Mouse (Mus musculus) MEL (cell line): ENCODE data around the gene Insig1. TPM values are rescaled to one million over a fixed set of nuclear protein-coding genes. Genes with fewer than 3 reads are reported as not detected.

Experiments used
- DNase-seq: peaks from one replicate; pipeline ENCODE4 v3.0.0; 2011; ENCODE audit warnings: low read depth, low spot score
- H3K27ac ChIP-seq: 2 replicates; pipeline ENCODE4 v1.5.1; 2012; ENCODE audit warnings: low read depth, mild to moderate bottlenecking, control low read depth, low read length, moderate library complexity; ENCODE audit not compliant: control insufficient read depth
- H3K27me3 ChIP-seq, 2 experiments: fragments of 150-350 bp in 1 of 2; sonication (generic) in 1 of 2; 2 replicates each; pipeline ENCODE4 v1.6.1; 2012; ENCODE audit warnings: low read length in 2 of 2, mild to moderate bottlenecking in 2 of 2, improper control_type of control experiment in 1 of 2, moderate library complexity in 1 of 2; ENCODE audit not compliant: insufficient read depth in 2 of 2, control insufficient read depth in 1 of 2
- H3K36me3 ChIP-seq, 2 experiments: 2 replicates each; pipeline ENCODE4 v1.6.1; 2012 to 2014; ENCODE audit warnings: low read length in 2 of 2, improper control_type of control experiment in 1 of 2, inconsistent platforms in 1 of 2, mild to moderate bottlenecking in 1 of 2; ENCODE audit not compliant: insufficient read depth in 2 of 2, control insufficient read depth in 1 of 2
- H3K4me1 ChIP-seq, 2 experiments: fragments of 150-350 bp in 1 of 2; sonication (generic) in 1 of 2; 2 replicates each; pipeline ENCODE4 v1.6.1; 2012; ENCODE audit warnings: low read length in 2 of 2, improper control_type of control experiment in 1 of 2, mild to moderate bottlenecking in 1 of 2; ENCODE audit not compliant: insufficient read depth in 2 of 2, control insufficient read depth in 1 of 2
- H3K4me3 ChIP-seq, 2 experiments: fragments of 150-350 bp in 1 of 2; sonication (generic) in 1 of 2; 2 replicates each; pipeline ENCODE4 v1.5.1; 2012; ENCODE audit warnings: low read depth in 2 of 2, low read length in 2 of 2, mild to moderate bottlenecking in 2 of 2, moderate library complexity in 2 of 2, control low read depth in 1 of 2, improper control_type of control experiment in 1 of 2; ENCODE audit not compliant: control insufficient read depth in 1 of 2, insufficient read depth in 1 of 2
- H3K79me2 ChIP-seq: 2 replicates; pipeline ENCODE4 v1.6.1; 2012; ENCODE audit warnings: mild to moderate bottlenecking, low read length, moderate library complexity; ENCODE audit not compliant: control insufficient read depth, poor library complexity, insufficient read depth
- H3K9ac ChIP-seq: 2 replicates; pipeline ENCODE4 v1.6.1; 2012; ENCODE audit warnings: low read depth, mild to moderate bottlenecking, control low read depth, low read length, moderate library complexity; ENCODE audit not compliant: control insufficient read depth, poor library complexity, severe bottlenecking
- H3K9me3 ChIP-seq: fragments of 150-350 bp; sonication (generic); replicated peaks from 2 replicates; pipeline ENCODE4 v1.6.1; 2012; ENCODE audit warnings: mild to moderate bottlenecking, low read length, improper control_type of control experiment, moderate library complexity; ENCODE audit not compliant: insufficient read depth
- E2F4 ChIP-seq: IDR thresholded peaks from 2 replicates; pipeline ENCODE4 v1.6.1; 2011; ENCODE audit warnings: low read depth, low read length, improper control_type of control experiment, borderline replicate concordance
- ELF1 ChIP-seq: IDR thresholded peaks from 2 replicates; pipeline ENCODE4 v1.6.1; 2014; ENCODE audit warnings: low read depth, mild to moderate bottlenecking, inconsistent platforms, low read length, improper control_type of control experiment, moderate library complexity
- ETS1 ChIP-seq: IDR thresholded peaks from 2 replicates; pipeline ENCODE4 v1.6.1; 2012; ENCODE audit warnings: low read depth, mild to moderate bottlenecking, inconsistent platforms, low read length, improper control_type of control experiment, moderate library complexity
- GATA1 ChIP-seq: IDR thresholded peaks from 2 replicates; pipeline ENCODE4 v1.6.1; 2011; ENCODE audit warnings: low read depth, low read length, improper control_type of control experiment
- HCFC1 ChIP-seq: IDR thresholded peaks from 2 replicates; pipeline ENCODE4 v1.6.1; 2012; ENCODE audit warnings: low read depth, mild to moderate bottlenecking, inconsistent platforms, low read length, improper control_type of control experiment, moderate library complexity
- KAT2A ChIP-seq: conservative IDR thresholded peaks from 2 replicates; pipeline ENCODE4 v1.6.1; 2012; ENCODE audit warnings: low read depth, low read length, improper control_type of control experiment, inconsistent platforms
- MAX ChIP-seq: IDR thresholded peaks from 2 replicates; pipeline ENCODE4 v1.6.1; 2011; ENCODE audit warnings: low read length, improper control_type of control experiment
- MAZ ChIP-seq: IDR thresholded peaks from 2 replicates; pipeline ENCODE4 v1.6.1; 2012; ENCODE audit warnings: low read depth, mild to moderate bottlenecking, inconsistent platforms, low read length, improper control_type of control experiment
- MEF2A ChIP-seq: IDR thresholded peaks from 2 replicates; pipeline ENCODE4 v1.6.1; 2014; ENCODE audit warnings: low read depth, mild to moderate bottlenecking, inconsistent platforms, low read length, improper control_type of control experiment; ENCODE audit not compliant: poor library complexity, insufficient replicate concordance, severe bottlenecking; ENCODE audit errors: extremely low read depth
- NELFE ChIP-seq: IDR thresholded peaks from 2 replicates; pipeline ENCODE4 v1.6.1; 2011; ENCODE audit warnings: low read depth, low read length, improper control_type of control experiment
- NRF1 ChIP-seq: IDR thresholded peaks from 2 replicates; pipeline ENCODE4 v1.6.1; 2014; ENCODE audit warnings: low read depth, mild to moderate bottlenecking, inconsistent platforms, low read length, improper control_type of control experiment, moderate library complexity; ENCODE audit not compliant: poor library complexity, insufficient read depth, severe bottlenecking
- POLR2AphosphoS2 ChIP-seq: IDR thresholded peaks from 2 replicates; pipeline ENCODE4 v1.6.1; 2011; ENCODE audit warnings: low read length, improper control_type of control experiment
- POLR2AphosphoS5 ChIP-seq: IDR thresholded peaks from 2 replicates; pipeline ENCODE4 v1.6.1; 2012; ENCODE audit warnings: low read depth, borderline replicate concordance, mild to moderate bottlenecking, inconsistent platforms, low read length, moderate library complexity, mixed read lengths
- SIN3A ChIP-seq: IDR thresholded peaks from 2 replicates; pipeline ENCODE4 v1.6.1; 2012; ENCODE audit warnings: low read length, improper control_type of control experiment, inconsistent platforms
- SMC3 ChIP-seq: IDR thresholded peaks from 2 replicates; pipeline ENCODE4 v1.6.1; 2011; ENCODE audit warnings: low read depth, low read length, improper control_type of control experiment
- TCF12 ChIP-seq: IDR thresholded peaks from 2 replicates; pipeline ENCODE4 v1.6.1; 2014; ENCODE audit warnings: low read depth, mild to moderate bottlenecking, inconsistent platforms, low read length, improper control_type of control experiment, moderate library complexity
- UBTF ChIP-seq: IDR thresholded peaks from 2 replicates; pipeline ENCODE4 v1.6.1; 2012; ENCODE audit warnings: low read depth, mild to moderate bottlenecking, inconsistent platforms, low read length, improper control_type of control experiment, moderate library complexity, borderline replicate concordance; ENCODE audit not compliant: insufficient read depth
- USF1 ChIP-seq: IDR thresholded peaks from 2 replicates; pipeline ENCODE4 v1.6.1; 2014; ENCODE audit warnings: low read depth, mild to moderate bottlenecking, inconsistent platforms, low read length, improper control_type of control experiment, moderate library complexity
- USF2 ChIP-seq, 2 experiments: IDR thresholded peaks; 2 replicates each; pipeline ENCODE4 v1.6.1; 2011 to 2012; ENCODE audit warnings: improper control_type of control experiment in 2 of 2, low read length in 2 of 2, borderline replicate concordance in 1 of 2, inconsistent platforms in 1 of 2, low read depth in 1 of 2, mild to moderate bottlenecking in 1 of 2; ENCODE audit not compliant: insufficient read depth in 1 of 2
- ZC3H11A ChIP-seq: IDR thresholded peaks from 2 replicates; pipeline ENCODE4 v1.6.1; 2012; ENCODE audit warnings: low read depth, mild to moderate bottlenecking, inconsistent platforms, low read length, improper control_type of control experiment
- ZKSCAN1 ChIP-seq: IDR thresholded peaks from 2 replicates; pipeline ENCODE4 v1.6.1; 2012; ENCODE audit warnings: low read depth, mild to moderate bottlenecking, inconsistent platforms, low read length, improper control_type of control experiment, moderate library complexity
- ZMIZ1 ChIP-seq: IDR thresholded peaks from 2 replicates; pipeline ENCODE4 v1.6.1; 2012; ENCODE audit warnings: low read depth, mild to moderate bottlenecking, inconsistent platforms, low read length, improper control_type of control experiment, moderate library complexity
- ZNF384 ChIP-seq: IDR thresholded peaks from 2 replicates; pipeline ENCODE4 v1.6.1; 2012; ENCODE audit warnings: low read depth, mild to moderate bottlenecking, inconsistent platforms, low read length, improper control_type of control experiment
- polyA plus RNA-seq, 2 experiments: library from polyadenylated mRNA; stranded (reverse) in 1 of 2; unstranded in 1 of 2; fragments of >175 nt in 1 of 2; fragments of >200 nt in 1 of 2; gene quantifications; 2 replicates each; pipeline versions ENCODE4 v1.2.1 to v1.2.4; 2012; ENCODE audit warnings: low replicate concordance in 2 of 2, low read depth in 1 of 2; ENCODE audit not compliant: insufficient read length in 2 of 2, insufficient read depth in 1 of 2, missing spikeins in 1 of 2
- total RNA-seq: library from RNA; depleted of rRNA; stranded (reverse); fragments of 300-350 nt; gene quantifications from 2 replicates; pipeline ENCODE4 v1.2.3, GENCODE M21; 2012

Gene Insig1
- total and polyA plus RNA-seq, 3 experiments = 61.3 to 73.2 TPM; not detected in 1

DNA sequence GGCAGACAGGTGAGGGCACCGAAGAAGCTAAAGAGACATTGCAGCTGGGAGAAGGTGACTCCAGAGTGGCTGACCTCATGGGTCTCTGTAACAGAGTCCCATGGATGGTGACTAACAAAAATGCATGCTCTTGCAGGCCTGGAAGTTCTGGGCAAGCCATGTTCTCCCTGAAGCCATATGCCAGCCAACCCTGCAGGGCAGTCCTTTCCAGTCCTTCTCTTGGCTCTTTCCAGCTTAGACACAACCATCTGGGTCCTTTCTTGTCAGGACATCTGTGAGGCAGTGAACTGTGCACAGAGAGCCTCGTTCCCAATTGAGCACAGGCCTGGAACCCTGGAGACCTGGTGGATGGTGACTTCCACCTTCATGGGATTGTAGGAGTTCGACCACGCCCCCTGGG is 35.8 kb downstream of the Insig1 start:
- DNase-seq = no peak
- Histone ChIP-seq H3K9me3 (no peaks in the 10 kb centered on the region), H3K79me2 (no peaks in the 10 kb centered on the region), H3K4me1 (no peaks in the 10 kb centered on the region), H3K9ac (no peak overlapping the region), H3K27me3 (no peaks in the 10 kb centered on the region), H3K36me3 (no peaks in the 10 kb centered on the region), H3K27ac (no peak overlapping the region), H3K4me3 (no peak overlapping the region)
- TF ChIP-seq ZNF384 (no peak), NRF1 (no peak), MAZ (no peak), USF2 (IDR thresholded peaks at IDR 0.05; ENCODE audit: borderline replicate concordance in 1 of 2, insufficient read depth in 1 of 2, low read depth in 1 of 2, low read length in 2 of 2) (no peak), SMC3 (no peak), KAT2A (no peak), SIN3A (no peak), MAX (no peak), ETS1 (no peak), POLR2AphosphoS5 (no peak), POLR2AphosphoS2 (no peak), ZKSCAN1 (no peak), TCF12 (no peak)

DNA sequence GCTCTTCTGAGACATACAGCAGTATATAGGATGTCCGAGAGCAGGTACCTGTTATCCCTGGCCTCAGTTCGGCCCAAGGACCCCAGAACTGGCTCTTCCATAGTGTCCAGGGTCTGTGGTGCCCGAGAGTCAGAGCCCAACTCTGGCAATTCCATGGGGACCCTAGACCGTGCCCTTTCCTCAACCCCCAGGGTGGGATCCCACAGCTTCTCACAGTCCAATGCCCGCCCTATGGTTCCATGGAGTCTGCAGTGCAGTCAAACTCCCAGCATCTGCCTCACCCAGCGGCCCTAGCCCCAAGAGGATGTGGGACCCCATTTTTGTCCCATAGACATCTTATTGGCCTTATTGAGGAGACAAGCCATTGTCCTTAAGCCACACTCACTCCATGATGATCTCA is 36.8 kb downstream of the Insig1 start:
- Histone ChIP-seq H3K4me3 (no peak overlapping the region), H3K4me1 (no peaks in the 10 kb centered on the region), H3K27ac (no peak overlapping the region), H3K79me2 (no peaks in the 10 kb centered on the region), H3K27me3 (no peaks in the 10 kb centered on the region)
- no peak for DNase-seq
- no peak for TF ChIP-seq MAZ
- no peak for TF ChIP-seq E2F4
- no peak for TF ChIP-seq POLR2AphosphoS2
- no peak for TF ChIP-seq HCFC1
- TF ChIP-seq ZMIZ1 = no peak
- TF ChIP-seq ELF1 = no peak
- TF ChIP-seq NELFE = no peak
- TF ChIP-seq GATA1 = no peak
- no peak for TF ChIP-seq USF2 (IDR thresholded peaks at IDR 0.05; ENCODE audit: borderline replicate concordance in 1 of 2, insufficient read depth in 1 of 2, low read depth in 1 of 2, low read length in 2 of 2)
- TF ChIP-seq ZC3H11A = no peak
- no peak for TF ChIP-seq KAT2A
- no peak for TF ChIP-seq USF1
- TF ChIP-seq TCF12 = no peak
- no peak for TF ChIP-seq NRF1
- no peak for TF ChIP-seq ZNF384
- no peak for TF ChIP-seq UBTF
- TF ChIP-seq MAX = no peak
- TF ChIP-seq MEF2A = no peak
- TF ChIP-seq, all 39 proteins: peak for 0
- Histone ChIP-seq H3K36me3 (no peaks in the 10 kb centered on the region), H3K9ac (no peak overlapping the region), H3K9me3 (no peaks in the 10 kb centered on the region)
